Mouse (Mus musculus): ENCODE measurements at regions not wholly inside any gene's neighbourhood (a gene's known extent, or its start where the extent isn't known, plus 50 kb on each side); places are given as distances from the start of the nearest gene placed in this dataset.
A peak's percentile ranks its signal among the peaks of the same experiment; 100 is the strongest.

GRCm38 (mm10) chr6:147838846-147839245 is 208.2 kb upstream of the Far2 start:
- ATAC-seq = no peak
- 70% methylated on average over 5 of the region's 5 CpGs for WGBS
- no peak overlapping the region for H3K4me2 ChIP-seq (ENCODE audit: low read length)

DNA sequence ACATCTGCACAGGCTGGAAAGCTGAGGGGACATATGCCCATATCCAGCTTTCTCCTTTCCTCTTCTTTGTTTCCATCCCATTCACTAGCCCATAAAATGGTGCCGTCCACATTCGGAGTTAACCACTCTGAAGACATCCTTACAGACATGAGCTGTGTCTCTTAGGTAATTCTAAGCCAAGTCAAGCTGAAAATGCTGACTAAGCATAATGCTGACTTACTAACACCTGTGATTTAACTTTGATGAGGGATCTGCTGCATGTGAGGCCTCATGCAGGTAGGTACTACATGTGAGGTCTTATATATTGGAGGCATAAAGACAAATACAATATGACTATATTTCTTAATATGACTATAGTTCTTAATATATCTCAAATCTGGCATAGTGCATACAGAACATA is 197.1 kb upstream of the Far2 start:
- no peak overlapping the region for H3K4me3 ChIP-seq (replicated peaks; ENCODE audit: low read length)
- H3K9ac ChIP-seq (replicated peaks; ENCODE audit: low read depth, low read length) = no peak overlapping the region
- no peak overlapping the region for H3K4me2 ChIP-seq (ENCODE audit: low read length)
- H3K36me3 ChIP-seq (ENCODE audit: control insufficient read depth, insufficient read depth) = no peaks in the 10 kb centered on the region
- H3K27me3 ChIP-seq (replicated peaks; ENCODE audit: control insufficient read depth, insufficient read depth, low read length) = no peaks in the 10 kb centered on the region
- H3K9me3 ChIP-seq (ENCODE audit: control insufficient read depth, low read length) = no peaks in the 10 kb centered on the region
- 98% methylated on average over 2 of the region's 2 CpGs for WGBS
- no peak overlapping the region for H3K27ac ChIP-seq (ENCODE audit: low read length)
- ATAC-seq = no peak
- H3K4me1 ChIP-seq (replicated peaks; ENCODE audit: control insufficient read depth, insufficient read depth, low read length) = no peaks in the 10 kb centered on the region

More at GRCm38 (mm10) chr6:147838846-147839245, 208.2 kb upstream of the Far2 start:
- Histone ChIP-seq H3K27ac (ENCODE audit: low read length) (no peak overlapping the region), H3K4me1 (replicated peaks; ENCODE audit: control insufficient read depth, insufficient read depth, low read length) (no peaks in the 10 kb centered on the region), H3K4me3 (replicated peaks; ENCODE audit: low read length) (no peak overlapping the region), H3K9me3 (ENCODE audit: control insufficient read depth, low read length) (no peaks in the 10 kb centered on the region), H3K36me3 (ENCODE audit: control insufficient read depth, insufficient read depth) (no peaks in the 10 kb centered on the region), H3K9ac (replicated peaks; ENCODE audit: low read depth, low read length) (no peak overlapping the region), H3K27me3 (replicated peaks; ENCODE audit: control insufficient read depth, insufficient read depth, low read length) (no peaks in the 10 kb centered on the region)

DNA sequence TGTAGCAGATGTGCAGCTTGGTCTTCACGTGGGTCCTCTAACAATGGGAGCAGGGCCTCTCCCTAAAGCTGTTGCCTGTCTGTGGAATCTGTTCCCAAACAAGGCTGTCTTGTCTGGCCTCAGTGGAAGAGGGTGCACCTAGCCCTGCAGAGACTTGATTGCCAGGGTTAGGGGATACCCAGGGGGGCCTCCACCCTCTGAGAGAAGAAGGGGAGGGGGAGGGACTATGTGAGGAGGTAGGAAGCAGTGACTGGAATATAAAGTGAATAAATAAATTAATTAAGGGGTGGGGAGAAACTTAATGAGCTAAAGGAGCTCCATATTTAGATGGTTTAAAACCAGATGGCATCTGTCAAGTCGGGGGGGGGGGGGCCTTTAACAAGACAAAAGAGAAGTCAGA is 185.9 kb upstream of the Far2 start:
- H3K4me1 ChIP-seq (replicated peaks; ENCODE audit: control insufficient read depth, insufficient read depth, low read length) = no peaks in the 10 kb centered on the region; the same call in 1 of the 2 replicates
- no peak overlapping the region for H3K4me3 ChIP-seq (replicated peaks; ENCODE audit: low read length)
- no peak overlapping the region for H3K27ac ChIP-seq (ENCODE audit: low read length)
- H3K4me2 ChIP-seq (ENCODE audit: low read length) = no peak overlapping the region
- 18% methylated on average over 2 of the region's 2 CpGs for WGBS
- H3K9me3 ChIP-seq (ENCODE audit: control insufficient read depth, low read length) = no peaks in the 10 kb centered on the region
- no peaks in the 10 kb centered on the region for H3K36me3 ChIP-seq (ENCODE audit: control insufficient read depth, insufficient read depth)
- H3K9ac ChIP-seq (replicated peaks; ENCODE audit: low read depth, low read length) = no peak overlapping the region
- ATAC-seq = peak; percentile 69
- no peaks in the 10 kb centered on the region for H3K27me3 ChIP-seq (replicated peaks; ENCODE audit: control insufficient read depth, insufficient read depth, low read length)

DNA sequence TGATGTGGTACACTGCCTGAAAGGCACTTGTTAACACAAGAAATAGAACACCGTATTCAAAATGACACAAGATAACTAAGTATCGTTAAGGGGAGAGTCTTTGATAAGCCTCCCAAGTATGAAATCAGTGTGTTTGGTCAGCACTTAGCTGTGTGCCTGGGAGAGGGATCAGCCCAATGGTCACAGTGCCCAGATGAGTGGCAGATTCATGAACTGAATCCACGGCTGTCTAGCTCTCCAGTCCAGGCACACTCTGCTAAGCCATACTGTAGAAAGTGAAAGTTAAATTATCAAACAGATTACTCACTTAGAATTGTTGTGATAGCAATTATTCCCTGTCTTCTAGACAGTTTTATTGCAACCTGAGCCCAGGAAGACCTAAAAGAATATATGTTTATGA is 176.0 kb upstream of the Far2 start:
- Histone ChIP-seq H3K4me2 (ENCODE audit: low read length) (no peak overlapping the region), H3K27ac (ENCODE audit: low read length) (no peak overlapping the region), H3K36me3 (ENCODE audit: control insufficient read depth, insufficient read depth) (no peaks in the 10 kb centered on the region), H3K27me3 (replicated peaks; ENCODE audit: control insufficient read depth, insufficient read depth, low read length) (no peaks in the 10 kb centered on the region), H3K9ac (replicated peaks; ENCODE audit: low read depth, low read length) (no peak overlapping the region), H3K4me3 (replicated peaks; ENCODE audit: low read length) (no peak overlapping the region), H3K4me1 (replicated peaks; ENCODE audit: control insufficient read depth, insufficient read depth, low read length) (no peaks in the 10 kb centered on the region), H3K9me3 (ENCODE audit: control insufficient read depth, low read length) (no peaks in the 10 kb centered on the region)
- WGBS = 76% methylated on average over 3 of the region's 3 CpGs
- ATAC-seq = no peak

GRCm38 (mm10) chr6:147873173-147873572 is 173.9 kb upstream of the Far2 start:
- Histone ChIP-seq H3K9me3 (ENCODE audit: control insufficient read depth, low read length) (no peaks in the 10 kb centered on the region), H3K27me3 (replicated peaks; ENCODE audit: control insufficient read depth, insufficient read depth, low read length) (no peaks in the 10 kb centered on the region), H3K9ac (replicated peaks; ENCODE audit: low read depth, low read length) (no peak overlapping the region), H3K27ac (ENCODE audit: low read length) (no peak overlapping the region), H3K36me3 (ENCODE audit: control insufficient read depth, insufficient read depth) (no peaks in the 10 kb centered on the region), H3K4me2 (ENCODE audit: low read length) (no peak overlapping the region), H3K4me1 (replicated peaks; ENCODE audit: control insufficient read depth, insufficient read depth, low read length) (no peaks in the 10 kb centered on the region), H3K4me3 (replicated peaks; ENCODE audit: low read length) (no peak overlapping the region)
- no peak for ATAC-seq
- WGBS = 81% methylated on average over 3 of the region's 3 CpGs

DNA sequence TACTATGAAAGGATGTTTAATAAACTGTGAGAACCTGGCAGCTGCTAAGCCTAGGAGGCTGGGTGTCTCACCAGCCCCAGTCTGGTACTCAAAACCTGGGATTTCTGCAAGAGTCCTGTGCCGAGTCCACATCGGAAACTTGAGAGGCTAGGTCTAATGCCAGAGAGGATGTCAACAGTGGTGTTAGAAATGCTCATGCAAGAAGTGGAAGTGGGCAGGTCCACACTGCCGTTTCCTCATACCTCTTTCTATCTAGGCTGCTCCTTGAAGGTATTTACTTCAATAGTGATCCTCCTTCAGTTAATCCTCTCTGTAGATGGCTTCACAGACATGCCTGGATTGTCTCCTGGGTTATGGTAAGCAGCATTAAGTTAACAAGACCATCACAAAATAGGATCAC is 168.6 kb upstream of the Far2 start:
- no peak overlapping the region for H3K9ac ChIP-seq (replicated peaks; ENCODE audit: low read depth, low read length)
- H3K4me3 ChIP-seq (replicated peaks; ENCODE audit: low read length) = no peak overlapping the region
- no peak overlapping the region for H3K4me2 ChIP-seq (ENCODE audit: low read length)
- no peaks in the 10 kb centered on the region for H3K27me3 ChIP-seq (replicated peaks; ENCODE audit: control insufficient read depth, insufficient read depth, low read length)
- no peaks in the 10 kb centered on the region for H3K4me1 ChIP-seq (replicated peaks; ENCODE audit: control insufficient read depth, insufficient read depth, low read length)
- 93% methylated on average over 3 of the region's 3 CpGs for WGBS
- no peaks in the 10 kb centered on the region for H3K36me3 ChIP-seq (ENCODE audit: control insufficient read depth, insufficient read depth)
- no peak for ATAC-seq
- H3K9me3 ChIP-seq (ENCODE audit: control insufficient read depth, low read length) = no peaks in the 10 kb centered on the region
- H3K27ac ChIP-seq (ENCODE audit: low read length) = no peak overlapping the region

DNA sequence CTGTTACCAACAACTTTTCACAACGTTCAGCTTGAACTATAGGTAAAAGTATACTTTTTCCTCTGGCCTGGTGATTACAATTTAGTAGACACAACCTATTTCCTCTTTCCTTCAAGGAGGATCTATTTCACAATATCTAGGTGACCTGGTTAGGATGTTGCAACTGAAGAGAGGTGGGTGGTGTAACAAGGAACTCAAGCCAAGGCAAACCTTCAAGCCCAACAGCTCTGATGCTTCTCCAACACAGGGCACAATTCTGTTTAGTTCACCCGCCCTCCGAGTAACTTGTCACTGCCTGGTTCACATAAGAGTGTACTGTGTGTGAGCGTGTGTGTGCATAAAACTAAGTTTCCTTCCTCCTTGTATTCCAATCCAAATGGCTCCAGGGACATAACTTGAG is 161.2 kb upstream of the Far2 start:
- no peak overlapping the region for H3K27ac ChIP-seq (ENCODE audit: low read length)
- H3K9me3 ChIP-seq (ENCODE audit: control insufficient read depth, low read length) = 0 out of 2 replicates have a peak, but pooled peaks cover 4% of the 10 kb centered on the region
- no peaks in the 10 kb centered on the region for H3K4me1 ChIP-seq (replicated peaks; ENCODE audit: control insufficient read depth, insufficient read depth, low read length)
- H3K4me2 ChIP-seq (ENCODE audit: low read length) = no peak overlapping the region
- no peaks in the 10 kb centered on the region for H3K27me3 ChIP-seq (replicated peaks; ENCODE audit: control insufficient read depth, insufficient read depth, low read length)
- no peak for ATAC-seq
- 95% methylated on average over 4 of the region's 4 CpGs for WGBS
- H3K4me3 ChIP-seq (replicated peaks; ENCODE audit: low read length) = no peak overlapping the region
- H3K9ac ChIP-seq (replicated peaks; ENCODE audit: low read depth, low read length) = no peak overlapping the region
- H3K36me3 ChIP-seq (ENCODE audit: control insufficient read depth, insufficient read depth) = no peaks in the 10 kb centered on the region

DNA sequence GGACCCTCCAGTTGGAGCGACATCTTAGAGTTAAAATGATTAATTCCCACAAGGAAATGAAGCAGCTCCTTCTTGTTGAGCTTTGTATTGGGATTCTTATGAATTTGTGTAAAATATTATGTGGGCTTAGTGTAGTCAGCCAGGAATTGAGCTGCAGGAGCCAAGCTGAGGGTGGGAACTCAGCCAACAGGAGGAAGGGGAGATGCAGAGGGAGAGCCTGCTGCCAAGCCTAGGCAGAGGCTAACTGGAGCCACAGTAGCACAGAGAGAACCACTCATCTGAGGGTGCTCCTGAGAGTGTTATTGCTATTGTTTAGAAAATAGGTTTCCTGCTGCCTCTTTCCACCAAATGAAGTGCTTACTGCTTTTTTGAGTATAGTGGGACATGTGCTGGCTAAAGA is 127.4 kb upstream of the Far2 start:
- no peaks in the 10 kb centered on the region for H3K36me3 ChIP-seq (ENCODE audit: control insufficient read depth, insufficient read depth)
- peaks cover 4% of the 10 kb centered on the region; the same call in 1 of the 2 replicates for H3K4me1 ChIP-seq (replicated peaks; ENCODE audit: control insufficient read depth, insufficient read depth, low read length)
- no peak overlapping the region for H3K4me2 ChIP-seq (ENCODE audit: low read length)
- no peak overlapping the region for H3K9ac ChIP-seq (replicated peaks; ENCODE audit: low read depth, low read length)
- H3K27me3 ChIP-seq (replicated peaks; ENCODE audit: control insufficient read depth, insufficient read depth, low read length) = no peaks in the 10 kb centered on the region
- H3K4me3 ChIP-seq (replicated peaks; ENCODE audit: low read length) = no peak overlapping the region
- H3K9me3 ChIP-seq (ENCODE audit: control insufficient read depth, low read length) = no peaks in the 10 kb centered on the region
- WGBS = 55% methylated on average over 1 of the region's 1 CpGs
- ATAC-seq = peak; percentile 82
- no peak overlapping the region for H3K27ac ChIP-seq (ENCODE audit: low read length)

GRCm38 (mm10) chr6:147921091-147921490 is 126.0 kb upstream of the Far2 start:
- Histone ChIP-seq H3K27me3 (replicated peaks; ENCODE audit: control insufficient read depth, insufficient read depth, low read length) (no peaks in the 10 kb centered on the region), H3K9me3 (ENCODE audit: control insufficient read depth, low read length) (no peaks in the 10 kb centered on the region), H3K27ac (ENCODE audit: low read length) (no peak overlapping the region), H3K36me3 (ENCODE audit: control insufficient read depth, insufficient read depth) (no peaks in the 10 kb centered on the region), H3K9ac (replicated peaks; ENCODE audit: low read depth, low read length) (no peak overlapping the region), H3K4me1 (replicated peaks; ENCODE audit: control insufficient read depth, insufficient read depth, low read length) (peaks cover 4% of the 10 kb centered on the region; the same call in 1 of the 2 replicates), H3K4me3 (replicated peaks; ENCODE audit: low read length) (no peak overlapping the region), H3K4me2 (ENCODE audit: low read length) (no peak overlapping the region)
- WGBS = 73% methylated on average over 5 of the region's 5 CpGs
- ATAC-seq = no peak

DNA sequence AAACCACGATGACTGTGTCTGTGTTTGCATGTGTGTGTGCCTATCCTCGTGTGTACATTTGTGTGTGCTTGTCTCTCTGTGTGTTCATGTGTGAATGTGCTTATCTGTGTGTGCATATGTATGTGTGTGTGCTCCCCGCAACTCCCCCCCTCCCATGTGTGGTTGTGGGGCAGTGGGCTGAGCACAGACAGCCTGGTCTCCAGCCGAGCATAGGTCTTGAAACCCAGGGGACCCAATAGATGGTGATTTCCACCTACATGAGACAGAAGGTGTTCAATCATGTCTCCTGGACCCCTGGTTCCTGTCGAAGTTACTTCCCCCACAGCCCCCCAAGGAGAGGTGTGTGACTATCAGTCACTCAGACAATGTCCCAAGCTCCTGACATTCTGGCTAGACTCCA is 124.6 kb upstream of the Far2 start:
- H3K27ac ChIP-seq (ENCODE audit: low read length) = no peak overlapping the region
- H3K9me3 ChIP-seq (ENCODE audit: control insufficient read depth, low read length) = no peaks in the 10 kb centered on the region
- ATAC-seq = no peak
- H3K36me3 ChIP-seq (ENCODE audit: control insufficient read depth, insufficient read depth) = no peaks in the 10 kb centered on the region
- peaks cover 4% of the 10 kb centered on the region; the same call in 1 of the 2 replicates for H3K4me1 ChIP-seq (replicated peaks; ENCODE audit: control insufficient read depth, insufficient read depth, low read length)
- WGBS = 80% methylated on average over 5 of the region's 5 CpGs
- H3K27me3 ChIP-seq (replicated peaks; ENCODE audit: control insufficient read depth, insufficient read depth, low read length) = no peaks in the 10 kb centered on the region
- no peak overlapping the region for H3K9ac ChIP-seq (replicated peaks; ENCODE audit: low read depth, low read length)
- no peak overlapping the region for H3K4me2 ChIP-seq (ENCODE audit: low read length)
- H3K4me3 ChIP-seq (replicated peaks; ENCODE audit: low read length) = no peak overlapping the region
